Mouse (Mus musculus): ENCODE measurements around the gene Dop1a.
A peak's percentile ranks its signal among the peaks of the same experiment; 100 is the strongest.

Dop1a gene

DNA sequence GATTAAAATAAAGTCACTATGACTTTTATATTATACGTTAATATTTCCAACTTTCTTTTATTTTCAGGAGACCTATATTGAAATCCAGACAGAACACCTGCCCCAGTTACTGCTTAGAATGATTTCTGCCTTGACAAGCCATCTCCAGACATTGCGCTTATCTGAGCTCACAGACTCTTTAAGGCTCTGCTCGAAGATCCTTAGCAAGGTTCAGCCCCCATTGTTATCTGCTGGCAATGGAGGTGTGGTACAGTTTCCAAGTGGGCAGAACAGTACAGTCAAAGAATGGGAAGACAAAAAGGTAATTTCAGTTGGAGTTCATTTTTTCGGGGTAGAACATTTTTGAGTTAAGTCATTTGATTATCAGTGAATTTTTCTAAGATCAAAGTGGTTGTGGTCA, 40.5 kb downstream of the Dop1a start:
- no peak for DNase-seq

DNA sequence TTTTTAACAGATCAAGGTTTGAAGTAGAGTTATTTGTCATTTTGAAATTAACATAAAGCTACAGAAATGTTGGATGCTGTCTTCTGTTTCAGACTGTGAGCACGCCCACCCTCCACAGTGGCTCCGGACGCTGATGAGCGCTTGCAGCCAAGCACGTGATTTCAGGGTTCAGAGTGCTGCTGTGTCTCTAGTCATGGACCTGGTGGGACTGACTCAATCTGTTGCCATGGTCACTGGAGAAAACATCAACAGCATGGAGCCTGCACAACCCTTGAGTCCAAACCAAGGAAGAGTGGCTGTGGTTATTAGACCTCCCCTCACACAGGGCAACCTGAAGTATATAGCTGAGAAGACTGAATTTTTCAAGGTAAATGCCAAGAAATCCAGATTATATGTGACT, 46.8 kb downstream of the Dop1a start:
- no peak for DNase-seq

DNA sequence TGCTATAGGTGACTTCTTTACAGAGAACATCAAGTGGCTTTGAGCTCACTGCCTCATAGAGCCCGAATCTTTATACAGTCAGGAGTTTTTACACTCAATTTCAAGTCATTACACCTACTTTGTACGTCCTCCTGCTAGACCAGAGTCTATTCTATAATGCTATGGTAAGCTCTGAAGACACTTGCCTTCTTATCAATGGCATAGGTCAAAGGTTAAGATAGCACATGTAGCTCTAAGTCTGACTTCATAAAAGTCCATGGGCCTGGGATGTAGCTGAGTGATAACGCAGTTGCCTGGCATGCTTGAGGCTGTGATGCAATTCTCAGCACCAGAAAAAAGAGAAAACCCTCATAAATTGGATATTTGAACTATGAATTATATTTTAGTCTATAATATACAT, 47.4 kb downstream of the Dop1a start:
- no peak for DNase-seq

GRCm38 (mm10) chr9:86514798-86515197, 47.8 kb downstream of the Dop1a start:
- no peak for DNase-seq

- DNase-seq: no peak
Observed at GRCm38 (mm10) chr9:86522335-86522734, 55.4 kb downstream of the Dop1a start.

DNA sequence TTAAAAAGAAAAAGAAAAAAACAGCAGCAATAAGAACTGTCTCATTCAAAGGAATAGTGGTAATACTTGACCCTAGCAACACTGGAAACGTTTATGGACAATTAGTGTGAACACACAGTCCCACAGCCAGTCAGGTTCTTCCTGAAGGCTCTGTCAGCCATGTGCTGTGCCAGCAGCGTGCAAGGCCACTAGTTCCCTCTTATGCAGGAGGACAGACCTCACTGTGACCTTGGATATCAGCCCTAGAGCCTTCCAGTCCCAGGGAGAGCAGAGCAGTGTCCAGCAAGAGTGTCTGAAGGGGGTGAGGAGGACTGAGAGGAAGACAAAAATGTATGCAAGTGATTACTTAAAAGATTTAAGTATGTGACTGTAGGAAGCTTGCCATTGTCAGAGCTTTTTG, 58.6 kb downstream of the Dop1a start:
- no peak for DNase-seq

DNA sequence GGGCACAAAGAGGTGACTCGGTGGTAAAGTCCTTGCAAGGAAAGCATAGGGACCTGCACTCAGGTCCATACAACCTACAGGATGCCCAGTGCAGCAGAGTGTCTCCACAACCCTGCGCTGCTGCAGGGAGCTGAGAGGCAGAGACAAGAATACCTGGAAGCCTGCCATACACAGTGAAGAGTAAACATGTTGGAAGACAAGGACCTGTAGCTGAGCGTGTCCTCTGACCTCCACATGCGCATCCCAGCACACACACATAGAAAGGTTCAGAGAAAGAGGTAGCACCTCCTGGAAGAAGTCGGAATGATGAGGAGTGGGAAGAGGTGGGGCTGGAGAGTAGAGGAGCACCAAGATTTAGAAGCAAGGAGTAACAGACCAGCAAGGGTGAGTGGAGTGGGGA, 67.1 kb downstream of the Dop1a start:
- DNase-seq: no peak

- no peak for DNase-seq
Observed at GRCm38 (mm10) chr9:86543451-86543850, 76.5 kb downstream of the Dop1a start.

GRCm38 (mm10) chr9:86544559-86544958, 77.6 kb downstream of the Dop1a start:
- DNase-seq: no peak

- no peak for DNase-seq
Observed at GRCm38 (mm10) chr9:86549637-86550162, 82.7 kb downstream of the Dop1a start.

GRCm38 (mm10) chr9:86550717-86551116, 83.8 kb downstream of the Dop1a start:
- DNase-seq: no peak

DNA sequence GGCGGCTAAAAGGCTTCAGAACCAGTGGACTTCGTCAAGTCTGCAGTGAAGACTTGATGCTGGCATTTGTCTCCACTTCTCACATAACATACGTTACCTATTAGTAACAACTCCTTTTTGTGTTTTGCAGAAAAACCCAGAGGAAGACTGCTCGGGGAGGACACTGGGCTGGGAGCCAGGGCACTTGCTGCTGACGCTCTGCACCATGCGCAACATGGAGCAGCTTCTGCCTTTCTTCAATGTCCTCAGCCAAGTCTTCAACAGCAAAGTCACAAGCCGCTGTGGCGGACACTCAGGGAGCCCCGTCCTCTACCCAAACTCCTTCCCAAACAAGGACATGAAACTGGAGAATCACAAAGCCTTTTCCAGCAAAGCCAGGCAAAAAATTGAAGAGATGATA, 86.9 kb downstream of the Dop1a start:
- DNase-seq: no peak

DNA sequence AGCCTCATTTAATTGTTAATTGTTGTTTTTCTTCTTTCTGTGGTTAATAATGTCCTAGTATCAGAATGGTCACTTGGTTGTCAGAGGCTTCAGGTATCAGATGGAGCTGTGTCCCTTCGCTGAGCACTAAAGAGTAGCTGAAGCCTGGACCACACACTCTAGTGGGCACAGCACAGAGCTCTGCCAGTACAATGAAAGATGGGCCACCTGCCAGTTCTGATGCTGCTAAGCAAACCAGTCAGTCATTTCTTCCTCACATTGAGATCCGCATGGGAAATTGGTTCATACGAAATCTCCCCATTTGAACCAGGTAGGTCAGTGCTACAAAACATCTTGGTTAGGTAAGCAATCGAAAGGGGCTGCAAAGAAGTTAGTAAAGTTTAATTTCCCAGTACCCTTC, 87.7 kb downstream of the Dop1a start:
- no peak for DNase-seq

DNA sequence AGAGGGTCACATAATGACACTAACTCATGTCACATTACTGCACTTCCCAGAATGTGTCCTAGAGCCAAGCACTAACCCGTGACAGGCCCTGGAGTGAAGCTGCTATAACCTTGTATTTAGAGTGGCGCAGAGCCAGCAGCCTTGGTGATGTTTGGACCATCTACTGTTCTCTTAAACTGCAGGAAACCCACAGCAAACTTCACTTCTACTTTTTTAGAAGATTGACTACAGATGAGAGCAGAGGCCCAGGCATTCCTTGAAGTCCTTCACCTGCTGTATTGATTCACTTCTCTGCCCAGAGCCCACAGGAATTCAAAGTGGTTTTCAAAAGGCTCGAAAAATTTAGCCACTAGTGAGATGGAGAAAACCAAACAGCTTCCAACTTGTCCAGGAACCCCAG, 93.6 kb downstream of the Dop1a start:
- peak; percentile 29 for DNase-seq

GRCm38 (mm10) chr9:86569314-86569910, 102.5 kb downstream of the Dop1a start:
- DNase-seq: no peak

DNA sequence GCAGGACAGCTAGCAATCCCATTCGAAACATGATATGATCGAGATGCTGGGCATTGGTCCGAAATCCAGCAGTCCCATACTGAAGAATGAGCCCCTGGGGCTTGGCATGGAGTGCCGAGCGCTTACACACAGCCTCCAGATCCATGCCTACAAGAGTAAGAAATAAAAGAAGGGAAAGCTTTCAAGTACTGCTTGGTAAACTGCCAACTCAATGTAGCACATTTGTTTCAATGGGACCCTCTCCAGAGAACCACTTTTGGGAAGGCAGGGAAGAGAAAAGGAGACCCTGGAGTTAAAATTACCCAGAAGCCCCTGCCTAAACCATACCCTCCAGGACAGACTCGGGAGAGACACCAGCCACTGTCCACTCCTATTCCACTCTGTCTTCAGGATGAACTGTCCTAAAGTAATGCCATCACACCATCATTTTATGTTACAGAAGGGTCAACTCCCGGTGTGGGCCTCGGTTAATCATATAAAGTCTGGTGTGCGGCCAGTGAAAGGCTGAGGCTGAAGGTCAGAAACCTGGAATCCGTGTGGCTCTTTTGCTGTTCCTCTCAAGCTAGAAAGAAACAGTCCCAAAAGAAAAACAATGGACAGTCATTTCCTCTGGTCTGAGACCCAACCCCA, 103.4 kb downstream of the Dop1a start:
- no peak for DNase-seq

DNA sequence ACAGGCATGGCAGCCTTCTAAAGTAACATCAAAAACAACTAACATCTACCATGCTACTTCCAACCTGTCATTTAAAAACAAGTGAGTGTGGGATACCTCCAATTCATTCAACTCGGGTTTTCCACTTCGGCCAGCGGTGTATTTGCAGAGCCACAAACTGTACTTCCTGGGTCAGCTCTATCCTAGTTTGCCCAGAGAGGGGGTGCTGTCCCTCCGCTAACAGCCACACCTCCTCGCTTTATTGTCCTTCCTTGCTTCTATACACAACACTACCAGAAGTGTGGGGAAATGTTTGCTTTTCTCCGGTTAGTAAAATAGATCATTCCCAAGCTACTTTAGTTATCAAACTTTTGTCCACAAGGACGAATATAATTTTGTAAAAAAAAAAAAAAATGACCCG, 104.0 kb downstream of the Dop1a start:
- DNase-seq: no peak

DNA sequence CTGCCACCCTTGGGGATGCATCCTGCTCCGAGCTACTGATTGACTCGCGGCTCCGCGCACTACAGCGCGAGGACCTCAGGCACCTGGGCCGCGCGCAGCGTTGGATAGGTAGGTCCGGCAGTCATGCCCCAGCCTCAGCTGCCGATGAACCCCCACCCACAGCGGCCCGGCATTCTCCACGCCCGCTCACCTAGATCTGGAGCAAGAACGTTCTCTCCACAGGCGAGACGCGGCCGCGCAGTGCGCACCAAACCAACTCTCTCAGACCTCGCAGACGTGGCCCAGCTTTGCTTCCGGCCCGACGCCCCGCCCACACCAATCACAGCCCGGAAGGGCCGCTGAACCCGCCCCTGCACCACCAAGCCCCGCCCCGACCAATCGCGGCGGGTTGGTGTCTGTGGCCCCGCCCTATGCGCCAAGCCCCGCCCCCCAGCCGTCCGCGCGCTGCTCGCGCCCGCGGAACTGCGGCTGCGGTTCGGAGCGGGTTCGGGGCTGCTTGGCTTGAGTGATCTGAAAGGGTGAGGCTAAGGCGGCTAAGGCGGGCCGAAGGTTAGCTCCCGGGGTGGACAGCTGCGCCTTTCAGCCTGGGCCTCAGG, 104.7 kb downstream of the Dop1a start, which contains the start of the genes Pgm3 and Rwdd2a:
Pgm3 (minus strand) TSS at position 303 of the 596 bp plus-strand sequence.
Rwdd2a (plus strand) TSS at position 452 of the 596 bp plus-strand sequence.
- DNase-seq: peak; percentile 97

- DNase-seq: no peak
Observed at GRCm38 (mm10) chr9:86572196-86572595, 105.2 kb downstream of the Dop1a start.

DNA sequence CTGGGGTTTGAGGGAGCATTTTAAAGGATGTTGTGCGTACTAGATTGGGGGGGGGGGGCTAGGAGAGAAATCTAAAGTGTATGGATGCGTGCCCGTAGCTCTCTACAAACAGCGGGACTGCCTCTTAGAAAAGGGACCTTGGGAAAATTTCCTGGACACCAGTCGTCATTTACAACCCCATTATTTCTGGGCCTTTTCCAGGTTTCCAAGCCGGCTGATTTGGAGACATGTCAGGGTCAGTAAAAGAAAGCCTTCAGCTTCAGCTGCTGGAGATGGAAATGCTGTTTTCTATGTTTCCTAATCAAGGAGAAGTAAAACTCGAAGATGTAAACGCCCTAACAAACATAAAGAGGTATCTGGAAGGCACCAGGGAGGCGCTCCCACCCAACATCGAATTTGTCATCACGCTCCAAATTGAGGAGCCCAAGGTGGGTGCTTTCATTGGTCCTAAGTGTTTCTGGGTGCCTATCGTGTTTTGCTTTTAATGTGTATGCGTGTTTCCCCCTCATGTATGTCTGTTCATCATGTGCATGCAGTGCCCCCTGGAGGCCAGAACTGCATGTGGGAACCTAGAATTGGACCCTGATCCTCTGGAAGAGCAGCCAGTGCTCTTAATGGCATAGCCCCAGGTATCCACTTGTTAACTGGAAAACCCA, 105.8 kb downstream of the Dop1a start:
- DNase-seq: peak; percentile 89

DNA sequence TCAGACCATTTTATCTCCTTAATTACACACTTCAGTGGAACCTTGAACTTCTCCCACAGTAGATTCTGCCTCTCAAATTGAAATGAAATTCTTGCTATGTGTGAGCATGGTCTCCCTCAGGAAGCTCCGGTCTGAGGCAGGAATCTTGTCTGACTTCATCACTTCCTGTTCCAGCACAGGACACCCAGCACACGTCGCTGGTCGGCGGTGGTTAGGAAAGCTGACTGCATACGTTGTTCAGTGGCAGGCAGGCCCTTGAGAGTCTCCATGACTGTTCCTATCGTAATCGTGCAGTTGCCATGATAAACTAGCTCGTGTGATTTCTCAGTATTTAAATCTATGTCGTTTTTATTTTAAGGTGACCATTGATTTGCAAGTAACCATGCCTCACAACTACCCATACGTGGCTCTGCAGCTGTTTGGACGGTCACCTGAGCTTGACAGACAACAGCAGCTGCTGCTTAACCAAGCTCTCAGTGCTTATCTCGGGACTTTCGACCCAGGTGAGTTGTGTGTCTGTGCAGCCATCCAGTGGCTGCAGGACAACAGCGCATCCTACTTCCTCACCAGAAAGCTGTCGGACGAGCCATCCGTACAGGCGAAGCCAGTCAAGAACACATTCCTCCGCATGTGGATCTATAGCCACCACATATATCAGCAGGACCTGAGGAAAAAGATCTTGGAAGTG, 106.8 kb downstream of the Dop1a start:
- DNase-seq: no peak

DNA sequence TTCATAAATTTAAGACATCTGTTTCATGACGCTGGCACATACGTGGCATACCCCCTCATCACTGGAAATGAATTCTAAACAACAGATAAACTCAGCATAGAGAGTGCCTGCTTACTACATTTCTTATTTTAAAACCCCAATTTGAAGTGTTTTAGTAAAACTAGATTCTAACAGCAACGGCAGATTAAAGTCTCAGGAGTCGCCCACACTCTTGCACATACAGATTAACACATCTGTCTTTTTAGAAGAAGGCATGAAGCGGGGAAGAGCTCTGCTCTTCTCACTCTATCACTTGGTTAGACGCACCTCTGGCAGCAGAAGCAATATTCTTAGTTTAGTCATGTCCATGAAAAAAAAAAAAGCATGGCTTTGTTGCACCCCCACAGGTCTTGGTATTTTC, 108.2 kb downstream of the Dop1a start:
- no peak for DNase-seq

GRCm38 (mm10) chr9:86579657-86580056, 112.7 kb downstream of the Dop1a start:
- no peak for DNase-seq

Measured in lung, postnatal 14 days (tissue).